Mouse (Mus musculus) liver, embryonic 14.5 days (tissue): ENCODE measurements at regions not wholly inside any gene's neighbourhood (a gene's known extent, or its start where the extent isn't known, plus 50 kb on each side); places are given as distances from the start of the nearest gene placed in this dataset.

Experiments
- CTCF ChIP-seq: IDR thresholded peaks from 2 replicates; pipeline ENCODE4 v1.5.1; 2016; ENCODE audit warnings: antibody characterized with exemption, low read depth, control low read depth
- EP300 ChIP-seq: IDR thresholded peaks from 2 replicates; pipeline ENCODE4 v1.6.1; 2016; ENCODE audit warnings: antibody characterized with exemption, low read depth

DNA sequence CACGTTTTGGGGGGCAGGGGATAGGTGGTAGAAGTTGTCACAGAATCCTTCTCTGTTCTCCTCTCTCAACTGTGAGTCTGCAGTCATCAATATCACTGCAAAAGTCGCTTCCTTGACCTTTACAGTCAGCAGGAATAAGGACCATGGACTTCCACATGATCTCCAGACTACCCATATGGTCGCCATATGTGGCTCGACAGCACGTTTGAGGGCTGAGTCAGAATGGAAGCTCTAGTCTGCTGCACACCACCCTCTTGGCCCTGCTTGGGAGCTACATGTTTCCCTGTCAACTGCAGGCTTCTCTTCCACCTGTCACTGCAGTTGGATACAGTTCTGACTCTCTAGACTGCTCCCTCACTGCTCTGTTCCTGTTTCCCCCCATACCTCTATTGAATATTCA lies 590.6 kb downstream of the Isl1 start:
- TF ChIP-seq EP300 (no peak), CTCF (no peak)
